Mouse (Mus musculus) right cerebral cortex, adult 2 months (tissue): ENCODE data around the gene Ly9.

Experiments
- DNase-seq, 2 experiments: peaks; one replicate each; pipeline ENCODE4 v3.0.0; 2021 to 2022; ENCODE audit warnings: low spot score in 2 of 2

Gene Ly9

DNA sequence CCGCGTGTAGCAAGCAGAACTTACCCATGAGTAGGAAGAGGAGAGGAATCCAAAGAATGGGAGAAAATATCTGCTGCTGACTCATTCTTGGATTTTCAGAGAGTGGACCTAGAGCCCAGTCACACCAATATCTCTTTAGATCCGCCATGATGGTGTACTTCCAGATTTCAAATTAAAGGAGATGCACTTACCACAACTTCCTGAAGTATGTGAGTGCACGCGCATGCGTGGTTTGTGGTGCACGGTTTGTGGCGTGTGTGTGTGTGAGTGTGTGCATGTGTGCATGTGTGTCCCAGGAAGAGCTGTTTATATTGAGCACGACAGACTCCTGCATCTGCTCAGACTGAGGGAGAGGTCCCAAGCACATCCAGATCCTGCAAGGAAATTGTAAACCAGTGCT lies at the start of gene Ly9:
Gene Ly9, minus strand, starts transcription at position 235 of the 400 bp plus-strand sequence.
- no peak for DNase-seq

- no peak for DNase-seq
These were observed 45.5 kb upstream of the Ly9 start, which contains the start of gene Slamf7 for GRCm38 (mm10) chr1:171652734-171653133. Gene Slamf7, minus strand, starts transcription at chr1:171653035.

DNA sequence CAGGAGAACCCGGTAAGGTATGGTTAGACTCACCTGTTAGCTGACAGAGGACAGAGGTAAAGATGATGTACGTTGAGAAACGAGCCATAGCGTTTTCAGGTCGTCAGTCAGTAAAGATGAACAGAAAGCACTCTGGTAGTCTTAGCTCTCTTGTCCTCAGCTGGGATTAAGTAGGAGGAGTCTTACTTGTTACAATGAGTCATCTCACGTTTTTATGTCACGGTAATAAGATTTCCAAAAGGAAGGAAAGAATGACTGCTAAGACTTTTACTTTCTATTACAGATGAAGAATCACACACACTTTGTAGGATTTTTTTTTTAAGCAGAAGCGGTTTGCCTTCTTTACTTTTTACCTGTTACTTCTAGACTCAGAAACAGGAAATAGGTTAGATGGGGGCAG lies 41.6 kb upstream of the Ly9 start:
- no peak for DNase-seq

GRCm38 (mm10) chr1:171647716-171648115 lies 40.5 kb upstream of the Ly9 start:
- no peak for DNase-seq

- no peak for DNase-seq
These were observed 39.3 kb upstream of the Ly9 start for GRCm38 (mm10) chr1:171646429-171646940.

GRCm38 (mm10) chr1:171643612-171644011 lies 36.4 kb upstream of the Ly9 start:
- no peak for DNase-seq

- DNase-seq, result no peak
These were observed 33.6 kb upstream of the Ly9 start for GRCm38 (mm10) chr1:171640796-171641195.

DNA sequence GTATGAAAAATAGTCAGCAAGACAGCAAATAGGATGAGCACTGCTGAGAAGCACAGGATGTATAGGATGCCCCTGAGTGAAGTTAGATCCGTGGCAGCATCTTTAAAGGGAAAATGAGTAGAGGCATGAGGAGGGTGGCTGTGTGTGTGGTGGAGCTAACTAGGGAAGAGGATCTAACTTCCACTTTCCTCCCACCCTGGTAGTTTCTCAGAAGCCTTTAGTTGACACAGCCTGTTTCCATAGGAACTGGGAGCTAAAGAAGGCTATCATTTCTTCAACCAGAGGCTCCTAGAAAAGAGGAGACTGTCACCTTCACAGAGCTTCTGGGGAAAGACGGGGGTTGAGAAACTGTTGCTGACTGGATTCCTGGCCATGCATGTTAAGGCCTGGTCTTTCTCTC lies 31.5 kb upstream of the Ly9 start:
- DNase-seq, result peak in 1 of 2 experiments; percentile 21

- DNase-seq, result no peak
These were observed 29.9 kb upstream of the Ly9 start for GRCm38 (mm10) chr1:171637101-171637500.

DNA sequence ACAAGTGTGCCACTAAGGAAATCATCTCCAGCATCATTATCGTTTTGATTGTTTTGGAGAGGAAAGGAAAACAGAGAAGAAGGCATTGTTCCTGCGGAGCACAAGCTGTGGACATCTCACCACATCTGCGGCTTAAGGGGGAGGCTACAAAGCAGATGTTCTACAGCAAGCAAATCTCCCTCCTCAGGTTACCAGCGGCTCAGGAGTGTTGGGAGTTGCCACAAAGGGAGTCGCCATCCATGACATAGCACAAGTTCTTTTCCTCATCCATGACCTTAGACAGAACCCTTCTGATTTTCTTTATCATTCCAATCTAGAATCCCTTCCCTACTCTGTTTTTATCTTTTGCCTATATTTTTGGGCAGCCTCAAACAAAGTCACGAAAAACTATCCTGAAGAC lies 28.5 kb upstream of the Ly9 start:
- DNase-seq, result no peak

GRCm38 (mm10) chr1:171631447-171631846 lies 24.2 kb upstream of the Ly9 start:
- DNase-seq, result peak in 1 of 2 experiments; percentile 17

- DNase-seq, result no peak
These were observed 23.7 kb upstream of the Ly9 start for GRCm38 (mm10) chr1:171630912-171631311.

DNA sequence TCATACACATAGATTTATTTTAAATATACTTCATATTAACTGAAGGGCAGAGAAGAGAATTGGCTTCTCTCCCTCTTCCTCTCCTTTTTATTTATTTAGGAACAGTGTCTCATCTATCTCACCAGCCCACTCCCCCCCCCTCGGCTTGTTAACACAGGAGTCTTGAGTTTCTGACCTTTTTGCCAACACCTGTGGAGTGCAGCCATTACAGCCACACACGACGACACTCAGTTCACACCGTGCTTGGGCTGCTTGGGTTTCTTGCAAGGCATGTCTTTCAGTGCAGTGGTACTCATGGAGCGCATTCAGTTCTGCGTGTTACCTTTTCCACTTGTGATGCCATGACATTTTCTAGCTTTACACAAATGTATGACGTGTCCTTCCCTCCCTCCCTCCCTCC lies 22.8 kb upstream of the Ly9 start:
- no peak for DNase-seq

GRCm38 (mm10) chr1:171629168-171629567 lies 22.0 kb upstream of the Ly9 start:
- DNase-seq, result no peak

DNA sequence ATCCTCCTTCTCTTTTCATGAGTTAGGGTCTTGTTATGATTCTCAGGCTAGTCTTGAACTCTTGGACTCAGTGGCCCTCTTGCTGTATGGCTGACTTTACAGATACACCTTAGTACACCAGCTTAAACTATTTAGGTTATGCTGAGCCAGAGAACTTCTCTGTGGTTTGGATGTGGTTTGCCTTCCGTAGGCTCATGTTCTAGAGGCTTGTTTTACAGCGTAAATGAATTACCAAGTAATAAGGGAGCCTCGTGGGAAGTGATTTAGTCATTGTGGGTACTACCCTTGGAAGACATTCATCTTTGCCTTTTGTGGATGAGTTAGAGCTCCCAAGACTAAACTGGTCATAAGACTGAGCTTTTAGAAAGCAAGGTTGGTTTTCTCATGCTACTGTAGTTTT lies 20.6 kb upstream of the Ly9 start:
- DNase-seq, result no peak

- DNase-seq, result no peak
These were observed 12.9 kb upstream of the Ly9 start for GRCm38 (mm10) chr1:171620091-171620490.

GRCm38 (mm10) chr1:171619645-171620044 lies 12.4 kb upstream of the Ly9 start:
- no peak for DNase-seq

DNA sequence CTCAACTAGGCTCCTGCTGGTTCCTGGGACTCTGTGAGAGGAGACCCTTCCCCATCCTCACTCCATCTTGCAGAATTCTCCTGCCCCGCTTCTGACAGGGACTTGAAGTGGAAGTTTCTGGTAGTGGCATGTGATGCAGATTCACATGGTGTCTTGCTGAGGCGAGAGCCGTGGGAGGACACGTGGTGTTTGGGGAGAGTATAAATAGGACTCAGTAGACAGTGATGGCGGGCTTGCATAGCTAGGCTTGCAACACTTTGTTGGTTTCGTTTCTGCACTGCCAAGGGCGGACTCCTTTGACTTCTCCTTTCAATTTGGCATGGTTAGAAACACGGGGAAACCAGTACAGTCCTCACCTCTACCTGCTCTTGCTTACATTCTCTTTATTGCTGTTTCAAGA lies 11.8 kb upstream of the Ly9 start:
- peak; percentile 25 to 34 for DNase-seq

- no peak for DNase-seq
These were observed 9.8 kb upstream of the Ly9 start for GRCm38 (mm10) chr1:171616881-171617515.

DNA sequence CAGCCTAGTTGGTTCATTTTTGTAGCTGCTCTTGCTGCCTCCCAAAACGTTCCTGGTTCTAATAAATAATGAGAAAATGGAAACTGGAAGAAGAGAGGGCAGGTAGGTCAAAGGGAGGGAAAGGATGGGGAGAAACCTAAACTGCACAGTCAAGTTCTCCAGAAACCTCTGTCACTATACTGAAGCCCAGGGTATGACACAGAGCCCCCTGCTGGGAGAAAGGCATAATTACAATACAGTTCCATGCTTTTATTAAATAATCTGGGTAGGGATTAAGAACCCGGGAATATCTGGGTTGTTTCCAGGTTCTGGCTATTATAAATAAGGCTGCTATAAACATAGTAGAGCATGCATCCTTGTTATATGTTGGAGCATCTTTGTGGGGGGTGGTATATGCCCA lies 6.8 kb upstream of the Ly9 start:
- DNase-seq, result no peak

DNA sequence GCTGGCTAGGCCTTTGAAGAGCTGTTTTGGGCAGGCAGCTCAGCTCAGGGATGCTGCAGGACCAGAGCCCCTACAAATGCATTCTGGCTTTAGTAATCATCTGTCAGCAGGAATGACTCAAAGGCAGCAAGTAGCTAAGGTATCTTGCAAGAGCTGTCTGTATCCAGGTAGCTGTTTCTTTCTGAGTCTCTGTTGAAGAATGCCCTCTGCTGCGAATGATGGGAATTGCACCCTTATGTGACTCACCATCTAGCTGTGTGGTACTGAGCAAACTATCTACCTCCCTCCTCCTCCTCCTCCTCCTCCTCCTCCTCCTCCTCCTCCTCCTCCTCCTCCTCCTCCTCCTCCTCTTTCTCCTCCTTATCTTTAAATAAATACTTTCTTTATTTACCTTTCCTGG lies 3.6 kb upstream of the Ly9 start:
- no peak for DNase-seq

- DNase-seq, result no peak
These were observed 2.8 kb upstream of the Ly9 start for GRCm38 (mm10) chr1:171610026-171610425.

DNA sequence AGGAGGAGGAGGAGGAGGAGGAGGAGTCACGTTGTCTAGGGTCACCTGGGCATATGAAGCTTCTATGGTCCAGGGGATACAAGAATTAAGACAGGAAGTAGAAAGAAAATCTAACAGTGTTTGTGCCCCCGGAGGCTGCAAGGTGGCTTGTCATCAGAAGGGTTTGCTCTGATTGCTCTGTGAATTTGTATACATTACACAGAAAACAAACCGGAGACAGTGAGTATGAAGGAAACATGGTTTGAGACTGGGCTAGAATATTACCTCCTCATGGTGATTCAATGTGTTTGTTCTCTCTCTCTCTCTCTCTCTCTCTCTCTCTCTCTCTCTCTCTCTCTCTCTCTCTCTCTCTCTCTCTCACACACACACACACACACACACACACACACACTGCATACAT lies 554 bp downstream of the Ly9 start:
- DNase-seq, result no peak

- DNase-seq, result no peak
These were observed 2.5 kb downstream of the Ly9 start for GRCm38 (mm10) chr1:171604686-171605085.
